Mouse (Mus musculus) kidney, adult 2 months (tissue): ENCODE results near the gene Ryr3. TPM values are rescaled to one million over a fixed set of nuclear protein-coding genes. Genes with fewer than 3 reads are reported as not detected.
"Not testable (repeated sequence)": the region's sequence is repeated elsewhere in the genome, so short reads cannot be mapped to it uniquely, and the experiment has no call there.

Experiments used
- DNase-seq: peaks from one replicate; pipeline ENCODE4 v3.0.0; 2021
- H3K27ac ChIP-seq: fragments of 200-500 bp; 2 replicates; pipeline ENCODE4 v1.5.1; 2012; ENCODE audit warnings: low read depth, low read length, control low read depth, inconsistent platforms; ENCODE audit not compliant: insufficient read depth
- H3K27me3 ChIP-seq: fragments of 200-500 bp; replicated peaks from 2 replicates; pipeline ENCODE4 v1.6.1; 2012; ENCODE audit warnings: mild to moderate bottlenecking, moderate library complexity, low read length, inconsistent platforms; ENCODE audit not compliant: control insufficient read depth, insufficient read depth
- H3K36me3 ChIP-seq: fragments of 200-500 bp; 2 replicates; pipeline ENCODE4 v1.6.1; 2012; ENCODE audit warnings: mild to moderate bottlenecking, moderate library complexity, low read length, inconsistent platforms; ENCODE audit not compliant: control insufficient read depth, insufficient read depth
- H3K4me1 ChIP-seq: fragments of 200-500 bp; 2 replicates; pipeline ENCODE4 v1.6.1; 2011; ENCODE audit warnings: low read length; ENCODE audit not compliant: control insufficient read depth, insufficient read depth
- H3K4me3 ChIP-seq: fragments of 200-500 bp; 2 replicates; pipeline ENCODE4 v1.5.1; 2011; ENCODE audit warnings: mild to moderate bottlenecking, low read depth, low read length, control low read depth; ENCODE audit not compliant: insufficient read depth
- CTCF ChIP-seq: fragments of 200-500 bp; conservative IDR thresholded peaks from 2 replicates; pipeline ENCODE4 v1.5.1; 2011; ENCODE audit warnings: low read depth, mild to moderate bottlenecking, control low read depth, low read length, moderate library complexity, mixed read lengths; ENCODE audit not compliant: insufficient read depth, insufficient read length
- POLR2A ChIP-seq: fragments of 200-500 bp; IDR thresholded peaks from one replicate; pipeline ENCODE4 v1.6.1; 2011; ENCODE audit warnings: low read depth, low read length, control low read depth
- WGBS: fragments of 180-500 bp; shearing (Covaris S2); methylation state at CpG from one replicate; pipeline ENCODE4 v1.1.7; 2018; 5-methylcytosine and 5-hydroxymethylcytosine counted together
- polyA plus RNA-seq: library from polyadenylated mRNA; depleted of rRNA; stranded (reverse); fragments of >200 nt; gene quantifications from 2 replicates; pipeline ENCODE4 v1.2.3, GENCODE M21; 2012

The Ryr3 gene
- polyA plus RNA-seq, 1 experiment: 0.08 TPM

DNA sequence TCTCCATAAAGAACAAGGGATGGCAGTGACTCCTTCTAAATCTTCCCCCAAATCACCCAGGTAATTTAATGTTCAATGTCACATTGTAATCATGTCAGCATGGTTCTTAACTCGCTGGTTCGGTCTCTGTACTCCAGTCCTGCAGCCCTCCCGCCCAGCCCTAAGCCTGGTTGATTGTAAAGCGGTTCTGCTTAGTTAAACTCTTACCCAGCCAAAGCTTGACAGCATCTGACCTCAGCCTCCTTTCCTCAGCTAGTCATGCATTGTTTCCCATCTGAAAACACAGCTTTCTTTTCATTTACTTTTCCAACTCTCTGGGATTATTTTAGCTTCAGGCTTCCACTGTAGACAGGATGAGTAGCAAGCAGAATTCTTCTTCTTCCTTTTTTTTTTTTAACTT, 121.7 kb downstream of the Ryr3 start:
- WGBS: 23% methylated on average over 4 of the region's 4 CpGs
- Histone ChIP-seq H3K36me3 (no peaks in the 10 kb centered on the region), H3K4me3 (no peak overlapping the region), H3K27ac (no peak overlapping the region), H3K4me1 (no peaks in the 10 kb centered on the region), H3K27me3 (no peaks in the 10 kb centered on the region)
- TF ChIP-seq POLR2A: no peak
- no peak for TF ChIP-seq CTCF
- DNase-seq: no peak

DNA sequence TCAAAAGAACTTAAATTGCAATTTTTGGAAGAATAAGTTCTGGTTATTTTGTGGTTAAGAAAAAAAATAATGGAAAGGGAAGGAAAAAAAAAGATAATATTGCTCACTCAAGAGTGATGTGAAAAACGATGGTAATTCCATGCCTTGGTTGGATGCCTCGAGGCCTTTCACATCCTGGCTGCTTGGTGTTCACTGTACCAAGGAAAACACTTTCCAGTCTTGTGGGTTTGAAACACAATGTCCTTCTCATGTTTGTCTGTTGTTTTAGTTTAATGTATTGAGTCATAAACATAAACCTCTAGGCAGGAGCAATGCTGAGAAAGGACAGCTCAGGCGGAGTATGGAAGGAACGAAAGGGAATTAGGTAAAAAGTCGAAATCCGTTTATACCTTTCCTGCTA, 122.8 kb downstream of the Ryr3 start:
- H3K36me3 ChIP-seq: no peaks in the 10 kb centered on the region
- no peaks in the 10 kb centered on the region for H3K27me3 ChIP-seq
- no peaks in the 10 kb centered on the region for H3K4me1 ChIP-seq
- DNase-seq: no peak
- no peak for TF ChIP-seq CTCF
- no peak for TF ChIP-seq POLR2A
- 61% methylated on average over 6 of the region's 6 CpGs for WGBS
- no peak overlapping the region for H3K27ac ChIP-seq
- H3K4me3 ChIP-seq: no peak overlapping the region

GRCm38 (mm10) chr2:113092756-113093155, 124.1 kb downstream of the Ryr3 start:
- WGBS: 76% methylated on average over 1 of the region's 1 CpGs
- no peak for DNase-seq
- TF ChIP-seq CTCF (no peak), POLR2A (no peak)

DNA sequence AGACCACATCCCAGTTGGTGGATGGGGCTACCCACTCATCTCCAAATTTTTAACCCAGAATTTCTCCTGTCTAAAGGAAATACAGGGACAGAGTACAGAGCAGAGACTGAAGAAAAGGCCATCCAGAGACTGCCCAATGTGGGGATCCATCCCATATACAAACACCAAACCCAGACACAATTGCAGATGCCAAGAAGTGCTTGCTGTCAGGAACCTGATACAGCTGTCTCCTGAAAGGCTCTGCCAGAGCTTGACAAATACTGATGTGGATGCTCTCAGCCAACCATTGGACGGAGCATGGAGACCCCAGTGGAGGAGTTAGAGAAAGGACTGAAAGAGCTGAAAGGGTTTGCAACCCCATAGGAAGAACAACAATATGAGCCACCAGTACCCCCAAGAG, 125.6 kb downstream of the Ryr3 start:
- WGBS: 78% methylated on average over 1 of the region's 1 CpGs
- DNase-seq, H3K4me1 ChIP-seq, H3K27ac ChIP-seq, H3K4me3 ChIP-seq, H3K27me3 ChIP-seq, H3K36me3 ChIP-seq: not testable (repeated sequence)

More at GRCm38 (mm10) chr2:113092756-113093155, 124.1 kb downstream of the Ryr3 start:
- H3K27ac ChIP-seq: no peak overlapping the region
- no peaks in the 10 kb centered on the region for H3K4me1 ChIP-seq
- H3K4me3 ChIP-seq: no peak overlapping the region
- no peaks in the 10 kb centered on the region for H3K36me3 ChIP-seq
- H3K27me3 ChIP-seq: no peaks in the 10 kb centered on the region

DNA sequence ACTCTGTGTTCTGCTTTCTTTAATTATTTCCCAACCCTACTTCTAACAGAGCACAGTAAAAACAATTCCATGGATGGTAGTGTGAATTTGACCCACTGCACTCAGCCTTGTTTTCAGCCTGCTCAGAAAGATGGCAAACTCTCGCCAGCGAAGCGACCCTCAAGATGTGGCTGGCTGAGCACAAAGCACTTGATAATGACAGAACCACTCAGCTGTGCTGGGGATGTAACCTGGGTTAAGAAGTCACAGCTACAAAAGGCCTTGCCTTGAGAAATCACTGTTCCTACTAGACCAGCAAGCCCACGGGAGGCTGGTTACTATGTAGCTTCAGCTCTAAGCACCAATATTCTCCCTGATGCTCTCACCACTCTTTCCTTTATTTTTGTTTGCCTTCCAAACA, 140.5 kb downstream of the Ryr3 start:
- no peak for DNase-seq
- WGBS: 49% methylated on average over 4 of the region's 4 CpGs
- Histone ChIP-seq H3K27me3 (no peaks in the 10 kb centered on the region), H3K4me1 (no peaks in the 10 kb centered on the region), H3K36me3 (no peaks in the 10 kb centered on the region), H3K4me3 (no peak overlapping the region), H3K27ac (no peak overlapping the region)
- no peak for TF ChIP-seq CTCF
- no peak for TF ChIP-seq POLR2A

- Histone ChIP-seq H3K36me3 (no peaks in the 10 kb centered on the region), H3K27ac (no peak overlapping the region), H3K27me3 (no peaks in the 10 kb centered on the region), H3K4me3 (no peak overlapping the region), H3K4me1 (no peaks in the 10 kb centered on the region)
- no peak for DNase-seq
- 80% methylated on average over 5 of the region's 5 CpGs for WGBS
- no peak for TF ChIP-seq POLR2A
- TF ChIP-seq CTCF: no peak
These were observed 157.5 kb downstream of the Ryr3 start for GRCm38 (mm10) chr2:113059367-113059766.

DNA sequence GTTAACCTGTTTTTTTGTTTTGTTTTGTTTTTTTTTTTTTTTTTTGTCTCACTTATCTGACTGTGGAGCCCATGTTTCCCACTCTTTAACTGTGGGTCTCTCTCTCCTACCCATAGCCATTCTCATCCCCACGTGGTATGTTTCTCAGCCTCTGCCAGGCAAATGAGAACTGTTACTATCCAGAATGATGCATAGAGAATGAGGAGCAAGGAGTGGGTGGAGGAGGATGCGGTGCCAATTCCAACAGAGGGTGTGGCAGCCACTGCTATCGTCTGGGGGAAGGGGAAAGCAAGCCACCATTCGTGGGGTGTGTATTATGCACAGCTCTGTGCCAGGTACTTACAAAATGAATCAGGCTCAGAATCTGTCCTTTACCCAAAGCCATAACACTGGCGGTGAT, 158.0 kb downstream of the Ryr3 start:
- Histone ChIP-seq H3K27ac (no peak overlapping the region), H3K4me1 (no peaks in the 10 kb centered on the region), H3K36me3 (no peaks in the 10 kb centered on the region), H3K4me3 (no peak overlapping the region), H3K27me3 (no peaks in the 10 kb centered on the region)
- DNase-seq: no peak
- TF ChIP-seq CTCF: no peak
- no peak for TF ChIP-seq POLR2A
- WGBS: 69% methylated on average over 5 of the region's 5 CpGs

DNA sequence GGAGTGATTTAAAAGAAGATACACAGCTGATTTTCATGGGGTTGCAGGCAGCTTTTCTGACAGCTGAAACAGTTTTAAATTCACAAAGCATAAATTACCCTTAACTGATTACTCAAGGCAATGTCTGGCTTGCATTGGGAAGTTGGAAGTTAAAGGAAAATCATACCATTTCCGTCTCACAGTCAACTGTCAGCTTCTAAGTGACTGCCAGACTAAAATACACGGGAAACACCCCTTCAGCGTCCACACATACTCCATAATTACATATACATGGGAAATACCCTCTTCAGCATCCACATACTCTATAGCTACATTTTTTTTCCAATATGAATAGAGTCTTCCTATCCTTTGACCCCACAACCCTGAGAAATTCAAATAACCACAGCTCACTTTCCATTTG, 158.8 kb downstream of the Ryr3 start:
- TF ChIP-seq POLR2A (no peak), CTCF (no peak)
- DNase-seq: no peak
- H3K4me3 ChIP-seq: no peak overlapping the region
- no peaks in the 10 kb centered on the region for H3K27me3 ChIP-seq
- no peak overlapping the region for H3K27ac ChIP-seq
- no peaks in the 10 kb centered on the region for H3K4me1 ChIP-seq
- WGBS: 61% methylated on average over 3 of the region's 3 CpGs
- no peaks in the 10 kb centered on the region for H3K36me3 ChIP-seq

DNA sequence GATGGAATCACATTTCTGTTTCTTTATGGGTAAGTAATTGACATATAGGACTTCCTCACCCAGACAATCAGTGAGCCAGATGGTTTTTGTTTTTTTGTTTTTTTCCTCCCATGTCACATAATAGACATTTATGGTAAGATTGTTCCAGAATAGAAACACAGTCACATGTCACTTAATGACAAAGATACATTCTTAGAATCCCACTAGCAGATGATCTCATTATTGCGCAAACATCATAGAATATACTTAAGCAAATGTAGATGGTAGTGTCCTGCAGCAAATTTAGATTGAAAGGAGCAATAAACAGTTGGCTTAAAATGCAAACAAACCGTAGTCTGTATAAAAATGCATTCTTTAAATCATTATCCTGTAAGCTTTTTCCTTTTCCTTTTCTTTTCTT, 161.3 kb downstream of the Ryr3 start:
- H3K4me1 ChIP-seq: no peaks in the 10 kb centered on the region
- H3K36me3 ChIP-seq: no peaks in the 10 kb centered on the region
- WGBS: 88% methylated on average over 2 of the region's 2 CpGs
- no peak overlapping the region for H3K4me3 ChIP-seq
- no peak for TF ChIP-seq POLR2A
- no peak for TF ChIP-seq CTCF
- DNase-seq: no peak
- no peaks in the 10 kb centered on the region for H3K27me3 ChIP-seq
- no peak overlapping the region for H3K27ac ChIP-seq
